Mouse (Mus musculus) kidney, adult 8-10 months (tissue): ENCODE measurements around the gene 1810055G02Rik.

Experiments
- DNase-seq, 2 experiments: peaks; one replicate each; pipeline ENCODE4 v3.0.0; 2022

Gene 1810055G02Rik

DNA sequence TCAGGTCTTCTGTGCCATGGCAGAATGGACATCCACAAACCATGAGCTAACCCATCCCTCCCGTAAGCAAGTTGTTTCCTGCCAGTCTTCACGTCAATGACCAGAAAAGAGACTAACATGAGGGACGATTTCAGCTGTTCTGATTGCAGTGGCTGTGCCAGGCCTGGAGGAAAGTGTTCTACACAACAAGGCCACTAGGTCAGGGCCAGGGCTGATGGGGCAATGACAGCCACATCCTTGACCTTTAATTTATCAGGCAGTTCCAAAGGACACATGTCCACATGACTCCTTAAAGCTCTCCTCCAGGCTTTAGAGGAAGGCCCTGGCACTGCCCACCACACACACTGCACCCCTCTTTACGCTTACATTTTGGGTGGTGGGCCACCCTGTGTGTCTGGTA is 12.6 kb upstream of the 1810055G02Rik start:
- no peak for DNase-seq

DNA sequence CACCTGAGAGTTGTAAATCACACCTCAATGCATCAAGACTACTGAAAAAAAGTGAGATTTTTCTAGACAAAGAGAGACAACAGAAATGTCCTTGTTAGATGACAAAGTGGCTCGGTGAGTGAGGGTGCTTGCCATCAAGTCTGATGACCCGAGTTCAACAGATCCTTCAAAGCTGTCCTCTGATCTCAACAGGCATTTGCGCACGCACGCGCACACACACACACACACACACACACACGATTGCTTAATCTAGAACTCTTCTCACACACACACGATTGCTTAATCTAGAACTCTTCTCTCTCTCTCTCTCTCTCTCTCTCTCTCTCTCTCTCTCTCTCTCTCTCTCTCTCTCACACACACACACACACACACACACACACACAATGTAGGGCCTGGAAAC is 12.1 kb upstream of the 1810055G02Rik start:
- no peak for DNase-seq

DNA sequence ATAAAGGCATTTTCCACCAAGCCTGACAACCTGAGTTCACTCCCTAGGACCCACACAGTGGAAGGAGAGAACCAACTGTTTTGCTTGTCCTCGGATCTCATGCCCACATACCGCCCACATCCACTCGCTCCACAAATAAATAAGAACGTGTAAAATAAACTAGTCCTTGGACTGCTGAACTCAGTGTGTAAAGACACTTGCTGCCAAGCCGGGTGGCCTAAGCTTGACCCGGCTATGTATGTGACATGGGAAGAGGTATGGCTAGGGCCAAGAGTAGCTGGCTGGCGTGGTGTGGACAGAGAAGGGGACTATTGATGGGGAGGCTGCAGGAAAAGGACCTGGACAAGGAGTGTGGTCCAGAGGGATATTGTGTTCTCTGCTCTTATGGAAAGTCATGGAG is 10.1 kb upstream of the 1810055G02Rik start:
- DNase-seq: no peak

DNA sequence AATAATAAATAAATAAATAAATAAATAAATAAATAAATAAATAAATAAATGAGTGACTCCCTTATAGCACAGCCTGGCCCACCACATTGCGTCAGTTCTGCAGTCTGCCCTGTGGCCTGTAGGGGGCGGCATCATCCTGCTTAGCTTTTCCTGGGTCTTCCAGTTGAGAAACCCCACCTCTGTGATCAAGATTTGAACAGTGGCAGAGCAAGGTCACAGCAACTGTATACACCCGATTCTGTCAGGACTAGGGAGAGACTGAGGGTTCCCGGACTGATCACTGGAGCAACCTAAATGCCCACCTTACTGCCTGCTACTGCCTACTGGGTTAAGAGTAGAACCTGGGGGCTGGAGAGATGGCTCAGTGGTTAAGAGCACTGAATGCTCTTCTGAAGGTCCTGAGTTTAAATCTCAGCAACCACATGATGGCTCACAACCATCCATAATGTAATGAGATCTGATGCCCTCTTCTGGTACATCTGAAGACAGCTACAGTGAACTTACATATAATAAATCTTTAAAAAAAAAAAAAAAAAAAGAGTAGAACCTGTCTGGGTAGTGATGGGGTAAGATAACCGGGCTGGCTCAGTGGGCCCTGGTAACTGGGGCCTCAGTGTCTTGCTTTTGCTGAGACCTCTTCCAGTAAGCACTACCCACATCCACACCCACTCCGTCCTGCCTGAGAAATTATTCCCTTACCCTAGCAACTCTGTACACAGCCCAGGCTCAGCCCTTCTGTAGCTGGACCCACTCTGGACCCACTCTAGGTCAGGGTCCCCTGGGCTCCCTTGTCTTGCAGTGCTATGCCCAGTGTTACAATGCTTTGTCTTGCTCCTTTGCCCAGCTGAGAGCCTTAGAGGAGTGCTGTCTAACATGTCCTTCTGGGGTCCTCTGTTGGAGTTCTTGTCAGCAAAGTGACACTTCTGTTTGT is 8.3 kb upstream of the 1810055G02Rik start:
- peak; percentile 80 to 81 for DNase-seq

DNA sequence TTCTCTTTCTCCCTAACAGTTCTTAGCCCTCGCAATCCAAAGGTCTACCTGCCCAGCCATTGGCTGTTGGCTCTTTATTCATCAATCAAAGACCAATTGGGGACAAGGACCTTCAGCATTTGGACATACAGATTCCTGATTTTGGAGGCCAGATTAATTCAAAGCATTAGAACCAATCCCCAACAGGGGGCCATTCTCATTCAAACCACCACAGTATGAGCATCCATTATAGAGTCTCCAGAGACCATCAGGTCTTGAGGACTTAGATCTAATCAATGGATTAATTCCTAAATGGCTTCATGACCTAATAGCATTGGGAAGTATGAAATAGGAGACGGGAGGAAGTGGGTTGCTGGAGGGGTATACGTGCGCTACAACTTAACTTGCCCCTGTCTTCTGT is 5.6 kb upstream of the 1810055G02Rik start:
- DNase-seq: no peak

DNA sequence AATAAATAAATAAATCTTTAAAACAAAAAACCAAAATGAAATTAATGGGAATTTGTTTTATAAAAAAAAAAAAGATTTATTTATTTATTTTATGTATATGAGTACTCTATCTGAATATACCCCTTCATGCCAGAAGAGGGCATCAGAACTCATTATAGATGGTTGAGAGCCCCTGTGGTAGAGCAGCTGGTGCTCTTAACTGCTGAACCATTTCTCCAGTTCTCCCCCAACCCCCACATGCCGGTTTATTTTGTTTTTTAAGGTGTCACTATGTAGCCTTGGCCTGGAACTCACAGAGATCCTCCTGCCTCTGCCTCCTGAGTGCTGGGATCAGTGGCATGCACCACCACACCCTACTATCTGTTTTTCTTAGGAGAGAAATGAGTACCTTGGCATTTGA is 1.8 kb upstream of the 1810055G02Rik start:
- DNase-seq: no peak

DNA sequence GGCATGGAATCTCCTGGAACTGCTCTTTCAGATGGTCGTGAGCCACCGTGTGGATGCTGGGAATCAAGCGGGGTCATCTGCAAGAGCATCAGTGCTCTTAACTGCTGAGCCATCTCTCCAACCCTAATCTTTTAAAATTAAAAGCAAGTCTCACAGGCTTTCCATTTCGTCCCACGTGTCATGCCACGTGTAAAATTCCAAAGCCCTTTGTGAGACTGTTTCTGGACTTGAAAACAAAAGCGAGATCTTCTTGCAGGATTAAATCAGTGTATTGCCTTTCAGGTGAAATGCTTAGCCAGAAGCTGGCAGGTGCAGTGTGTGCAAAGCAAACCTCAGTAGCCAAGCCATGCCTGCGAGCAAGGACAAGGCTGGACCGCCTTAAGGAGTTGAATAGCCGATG is 540 bp upstream of the 1810055G02Rik start:
- no peak for DNase-seq

DNA sequence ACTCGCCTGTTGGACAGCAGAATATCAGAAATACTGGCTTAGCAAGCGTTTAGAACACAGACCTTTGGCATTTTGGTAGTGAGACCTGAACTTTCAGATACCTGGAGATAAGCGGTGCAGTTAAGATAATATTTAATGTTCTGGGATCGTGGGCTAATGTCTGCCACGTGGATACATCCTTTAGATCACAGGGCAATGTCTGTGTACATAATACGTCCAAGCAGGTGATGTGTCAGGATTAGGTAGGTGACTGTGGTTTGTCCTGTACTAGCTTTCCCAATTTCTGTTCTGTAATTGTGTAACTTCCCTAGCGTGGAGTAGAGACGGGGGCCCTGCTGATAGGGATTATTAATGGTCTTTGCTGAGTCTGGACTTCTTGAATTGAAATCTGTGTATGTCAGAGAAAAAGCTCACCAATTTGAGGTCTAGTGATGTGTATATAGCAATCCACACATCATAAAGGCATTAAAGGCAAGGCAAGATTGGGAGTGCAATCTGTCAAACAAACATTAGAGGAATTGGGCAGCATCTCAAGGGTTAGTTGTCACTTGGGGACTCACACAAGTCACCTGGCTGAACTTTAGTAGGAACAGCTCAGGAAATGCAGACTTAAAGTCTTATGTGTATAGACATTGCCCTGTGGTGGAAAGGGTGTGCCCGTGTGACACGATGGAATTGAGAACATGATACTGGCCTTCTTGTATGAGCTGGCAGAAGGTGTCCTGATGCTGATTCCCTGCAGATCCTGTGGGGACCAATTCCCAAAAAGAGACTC is 1.1 kb downstream of the 1810055G02Rik start:
- DNase-seq: no peak

DNA sequence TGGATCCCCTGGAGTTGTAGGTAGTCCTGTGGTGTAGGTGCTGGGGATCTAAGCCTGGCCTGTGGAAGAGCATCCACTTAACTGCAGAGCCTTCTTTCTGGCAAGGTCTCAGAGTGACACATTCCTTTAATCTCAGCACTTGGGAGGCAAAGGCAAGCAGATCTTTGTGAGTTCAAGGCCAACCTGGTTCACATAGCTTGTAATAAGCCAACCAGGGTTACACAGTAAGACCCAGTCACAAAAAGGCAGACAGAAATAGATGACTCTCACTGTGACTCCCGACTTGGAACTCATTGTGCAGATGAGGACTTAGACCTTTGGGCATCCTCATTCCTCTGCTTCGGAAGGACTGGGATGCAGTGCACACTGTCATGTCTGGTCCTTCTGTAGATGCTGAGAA is 2.3 kb downstream of the 1810055G02Rik start:
- DNase-seq: no peak

DNA sequence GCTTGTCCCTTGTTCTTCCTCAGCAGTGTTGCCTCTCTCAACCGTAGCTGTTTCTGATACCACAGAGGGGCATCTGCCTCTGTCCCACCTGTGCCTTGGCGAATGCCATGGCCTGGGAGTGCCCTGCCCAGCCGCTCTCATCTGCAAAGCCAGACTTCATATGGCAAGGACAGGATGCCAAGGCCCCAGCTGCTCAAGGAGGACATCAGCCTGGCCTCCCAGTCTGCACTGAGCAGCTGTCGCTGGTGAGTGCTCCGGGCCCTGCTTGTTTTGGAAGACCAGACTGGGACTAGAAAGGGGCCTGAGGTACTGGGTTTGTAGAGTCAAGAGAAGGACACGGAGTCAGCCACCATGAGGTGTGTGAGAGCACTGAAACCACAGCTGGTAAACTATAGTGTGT is 6.3 kb downstream of the 1810055G02Rik start:
- no peak for DNase-seq

DNA sequence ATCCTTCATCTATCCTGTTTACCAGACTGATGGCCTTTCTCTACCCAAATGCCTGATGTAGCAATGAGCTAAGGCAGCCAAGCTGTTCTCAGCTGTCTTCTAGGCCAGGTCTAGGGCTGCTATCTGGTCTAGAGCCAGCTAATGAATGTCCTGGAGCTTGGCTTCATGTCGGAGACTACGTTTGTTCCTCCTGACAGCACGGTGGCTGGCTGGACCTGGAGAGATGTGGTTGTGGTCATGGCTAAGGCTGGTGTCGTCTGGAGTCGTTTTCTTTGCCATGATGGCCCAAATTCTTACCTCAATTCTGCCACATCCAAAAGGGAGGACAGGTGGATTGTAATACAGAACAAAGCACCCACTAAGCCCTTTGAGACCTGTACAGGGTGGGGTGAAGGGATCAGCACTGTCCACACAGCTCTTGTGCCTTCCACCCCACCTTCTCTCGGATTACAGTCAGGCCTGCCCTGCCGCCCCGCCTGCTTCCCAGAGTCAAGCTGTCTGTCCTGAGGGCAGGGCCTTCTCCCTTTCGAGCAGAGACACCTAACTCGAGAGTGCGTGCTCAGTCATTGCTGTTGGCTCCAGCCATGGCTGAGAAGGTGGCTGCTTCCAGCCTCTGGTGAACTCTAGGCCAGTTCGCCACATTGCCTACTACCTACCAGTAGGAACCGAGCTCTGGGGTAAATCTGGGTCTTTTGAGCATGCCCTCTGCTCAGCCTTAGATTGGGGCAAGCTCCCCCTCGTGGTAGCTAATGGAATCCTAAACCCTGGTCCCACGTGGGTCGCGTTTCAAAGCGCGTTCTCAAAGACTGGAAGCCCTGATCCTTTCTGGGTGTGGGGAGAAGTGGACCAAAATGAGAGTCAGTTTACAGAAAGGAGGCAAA is 10.6 kb downstream of the 1810055G02Rik start:
- DNase-seq: peak; percentile 61 to 75

DNA sequence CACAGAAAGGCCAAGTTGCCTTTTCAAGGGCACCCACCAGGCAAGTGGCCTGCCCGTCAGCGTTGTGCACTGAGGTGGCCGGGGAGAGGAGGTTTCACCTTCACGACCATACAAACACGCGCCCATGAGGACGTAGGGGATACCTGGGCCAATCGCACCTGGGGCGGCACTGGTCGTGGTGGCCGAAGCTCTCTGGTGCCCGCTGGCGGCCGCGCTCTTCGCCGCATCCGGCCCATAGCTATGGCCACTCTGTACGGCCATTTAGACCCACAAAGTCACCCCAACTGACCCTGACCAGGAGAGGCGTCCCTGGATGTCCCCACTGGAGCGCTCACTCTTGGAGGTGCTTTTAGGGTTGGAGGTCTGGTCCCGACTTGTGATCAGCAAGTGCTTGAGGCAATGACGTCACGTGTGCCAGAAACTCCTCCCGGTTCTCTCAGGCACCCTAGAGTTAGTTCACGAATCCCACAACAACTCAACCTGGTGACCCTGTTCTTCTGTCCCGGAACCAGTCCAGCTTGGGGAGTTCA is 11.3 kb downstream of the 1810055G02Rik start:
- DNase-seq: peak; percentile 67 to 80

DNA sequence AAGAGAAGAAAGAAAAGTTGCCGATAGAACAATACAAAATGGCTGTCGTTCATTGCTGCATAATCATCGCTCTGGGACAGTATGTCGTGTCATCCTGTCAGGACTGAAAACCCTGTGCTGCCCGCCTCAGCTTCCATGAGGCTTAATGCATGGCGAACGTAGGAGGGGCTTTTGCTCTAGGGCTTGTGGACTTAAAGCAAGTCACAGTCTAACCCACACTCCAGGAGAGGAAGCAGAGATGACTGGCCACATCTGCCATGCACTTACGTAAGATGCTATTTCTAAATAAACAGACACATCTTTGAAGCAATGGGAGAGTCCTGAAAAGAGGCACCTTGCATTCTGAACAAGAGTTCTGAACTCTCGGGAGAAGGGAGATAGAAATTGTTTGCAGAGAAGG is 15.1 kb downstream of the 1810055G02Rik start:
- no peak for DNase-seq

DNA sequence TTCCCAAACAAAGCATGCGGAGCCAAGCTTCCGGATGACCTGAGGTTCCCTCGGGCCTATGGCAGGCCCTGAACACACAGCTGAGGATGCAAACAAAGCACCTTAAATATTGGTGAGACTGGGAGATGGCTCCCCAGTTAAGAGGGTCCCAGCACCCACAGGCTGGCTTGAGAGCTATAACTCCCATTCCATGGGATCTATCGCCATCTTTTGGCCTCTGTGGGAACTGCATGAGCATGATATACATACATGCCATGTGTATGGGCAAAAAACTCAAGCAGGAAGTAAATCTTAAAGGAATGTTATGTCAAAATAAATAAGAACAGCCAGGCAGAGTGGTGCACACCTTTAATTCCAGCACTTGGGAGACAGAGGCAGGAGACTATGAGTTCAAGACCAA is 15.8 kb downstream of the 1810055G02Rik start:
- peak in 1 of 2 experiments; percentile 53 for DNase-seq

DNA sequence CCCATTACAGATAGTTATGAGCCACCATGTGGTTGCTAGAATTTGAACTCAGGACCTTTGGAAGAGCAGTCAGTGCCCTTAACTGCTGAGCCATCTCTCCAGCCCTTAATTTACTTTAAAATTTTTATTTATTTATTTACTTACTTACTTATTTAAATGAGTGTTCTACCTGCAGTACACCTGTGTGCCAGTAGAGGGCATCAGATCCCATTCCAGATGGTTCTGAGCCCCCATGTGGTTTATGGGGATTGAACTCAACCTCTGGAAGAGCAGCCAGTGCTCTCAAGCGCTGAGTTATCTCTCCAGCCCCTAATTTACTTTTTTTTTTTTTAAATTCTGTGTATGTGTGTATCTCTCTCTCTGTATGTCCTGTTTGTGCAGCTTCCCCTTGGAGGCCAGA is 16.7 kb downstream of the 1810055G02Rik start:
- peak; percentile 71 to 89 for DNase-seq

DNA sequence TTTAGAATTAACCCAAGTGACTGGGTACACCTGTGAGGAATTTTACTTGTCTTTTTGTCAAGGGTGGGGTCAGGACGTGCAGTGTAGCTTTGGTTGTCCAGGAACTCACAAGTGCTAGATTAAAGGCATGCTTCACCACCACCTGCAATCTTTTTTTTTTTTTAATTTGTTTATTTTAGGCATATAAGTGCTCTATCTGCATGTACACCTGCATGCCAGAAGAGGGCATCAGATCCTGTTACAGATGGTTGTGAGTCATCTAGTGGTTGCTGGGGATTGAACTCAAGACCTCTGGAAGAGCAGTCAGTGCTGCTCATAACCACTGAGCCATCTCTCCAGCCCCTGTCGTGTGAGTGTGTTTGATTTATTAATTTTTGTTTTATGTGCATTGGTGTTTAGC is 20.8 kb downstream of the 1810055G02Rik start:
- DNase-seq: no peak

DNA sequence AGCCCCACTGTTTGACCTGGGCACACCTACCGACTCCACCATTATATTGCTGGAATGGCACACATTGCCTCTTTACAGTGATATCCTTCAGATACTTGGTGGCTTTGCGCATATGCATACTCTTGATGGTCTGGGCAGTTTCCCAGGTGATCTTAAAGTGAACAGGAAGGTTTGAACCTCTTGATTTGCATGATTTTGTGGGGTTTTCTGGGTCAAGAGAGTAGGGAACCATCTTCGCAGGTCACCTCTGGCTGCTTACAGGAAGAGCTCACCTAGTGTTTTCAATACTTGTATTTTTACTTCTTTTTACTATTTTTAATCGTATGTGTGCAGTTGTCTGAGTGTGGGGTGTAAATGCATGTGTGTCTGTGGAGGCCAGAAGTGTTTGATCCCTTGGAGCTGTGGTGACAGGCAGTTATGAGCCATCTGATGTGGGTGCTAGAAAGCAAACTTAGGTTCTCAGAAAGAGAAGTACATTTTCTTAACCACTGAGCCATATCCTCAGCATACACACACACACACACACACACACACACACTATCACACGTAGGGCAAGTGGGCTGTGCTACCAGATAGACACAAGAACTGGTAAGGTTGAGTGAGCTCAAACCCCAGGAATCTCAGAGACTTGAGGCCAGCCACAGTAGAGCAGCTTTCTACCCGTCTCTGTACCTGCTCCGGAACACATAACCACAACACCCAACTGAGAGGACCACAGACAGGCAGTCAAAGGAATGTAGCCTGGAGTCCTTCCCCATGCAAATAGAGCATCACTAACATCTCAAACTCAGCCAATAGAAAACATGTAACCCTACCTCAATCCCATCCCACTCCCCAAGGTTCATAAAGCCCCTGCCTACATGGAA is 22.9 kb downstream of the 1810055G02Rik start:
- DNase-seq: no peak

DNA sequence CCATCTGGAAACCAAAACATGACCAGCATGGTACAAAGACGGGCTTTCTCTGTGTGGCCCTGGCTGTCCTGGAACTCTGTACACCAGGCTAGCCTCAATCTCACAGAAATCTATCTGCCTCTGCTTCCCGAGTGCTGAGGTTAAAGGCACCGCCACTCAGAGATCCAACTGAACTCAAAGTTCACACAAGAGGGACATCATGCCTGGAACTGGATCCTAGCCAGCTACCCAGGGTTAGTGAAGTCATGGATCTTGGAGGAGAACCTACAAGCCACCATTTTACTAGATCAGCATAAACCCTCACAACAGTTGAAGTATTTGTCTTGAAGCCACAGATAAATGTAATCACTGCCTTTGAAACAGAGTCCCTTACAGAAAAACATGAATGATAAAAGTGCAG is 27.9 kb downstream of the 1810055G02Rik start:
- DNase-seq: peak in 1 of 2 experiments; percentile 39

DNA sequence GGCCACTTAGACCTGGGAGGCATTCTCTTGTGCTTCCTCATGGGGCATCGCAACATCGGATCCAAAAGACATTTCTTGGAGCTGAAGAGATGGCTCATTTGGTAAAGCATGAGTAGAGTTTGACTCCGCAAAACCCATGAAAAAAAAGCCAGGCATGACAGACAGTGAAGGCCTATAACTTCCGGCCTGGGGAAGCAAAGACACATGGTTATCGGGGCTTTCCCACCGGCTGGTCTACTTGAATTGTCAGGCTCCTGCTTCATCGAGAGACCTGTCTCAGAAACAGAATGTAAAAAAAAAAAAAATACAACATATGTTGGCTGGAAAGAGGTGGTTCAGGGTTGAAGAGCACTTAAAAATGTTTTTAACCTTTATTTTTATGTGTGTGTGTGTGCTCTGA is 31.6 kb downstream of the 1810055G02Rik start:
- DNase-seq: no peak

DNA sequence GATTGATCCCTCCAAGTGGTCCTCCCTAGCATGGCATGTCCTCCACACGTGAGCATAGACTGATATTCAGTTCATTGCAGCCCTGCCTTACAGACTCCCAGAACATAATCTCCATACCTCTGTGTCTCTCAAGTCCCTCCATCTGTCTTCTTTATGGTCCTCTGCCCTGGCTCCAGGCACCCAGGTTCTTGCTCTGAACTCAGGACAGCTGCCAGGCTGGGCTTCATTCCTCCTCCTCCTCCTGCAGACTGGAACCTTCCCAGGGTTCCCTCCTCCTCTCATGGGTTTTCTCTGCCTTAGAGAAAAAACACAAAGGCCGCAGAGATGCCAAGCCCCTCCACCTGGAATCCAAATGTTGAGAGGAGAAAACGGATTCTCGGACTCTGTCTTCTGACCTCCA is 34.6 kb downstream of the 1810055G02Rik start:
- no peak for DNase-seq

DNA sequence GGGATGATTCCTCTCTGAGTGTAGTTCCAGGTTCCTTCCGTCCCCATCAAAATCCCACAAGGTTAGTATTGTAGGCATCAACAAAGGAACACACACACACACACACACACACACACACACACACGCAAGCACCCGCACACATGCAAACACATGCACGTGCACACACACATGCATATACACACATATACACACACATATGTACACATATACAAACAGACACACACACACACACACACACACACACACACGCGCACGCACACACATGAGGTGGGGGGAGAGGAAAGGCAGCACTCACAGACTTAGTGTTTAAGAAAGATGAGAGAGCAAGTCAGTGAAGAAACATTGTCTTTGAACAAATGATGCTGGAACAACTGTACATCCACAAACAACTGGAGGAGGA is 35.3 kb downstream of the 1810055G02Rik start:
- no peak for DNase-seq
